Mouse (Mus musculus): ENCODE results near the gene Pramef6.
"Not testable (repeated sequence)": the region's sequence is repeated elsewhere in the genome, so short reads cannot be mapped to it uniquely, and the experiment has no call there.

The Pramef6 gene

GRCm38 (mm10) chr4:143900280-143900679, at the start of gene Pramef6:
TSS of gene Pramef6 (minus strand) at chr4:143900380.
- not testable (repeated sequence) for ATAC-seq (ENCODE audit: low TSS enrichment)

- ATAC-seq (ENCODE audit: low TSS enrichment): not testable (repeated sequence)
Measured at GRCm38 (mm10) chr4:143894406-143894805, 5.8 kb downstream of the Pramef6 start.

- not testable (repeated sequence) for ATAC-seq (ENCODE audit: low TSS enrichment)
Measured at GRCm38 (mm10) chr4:143882371-143882770, 17.8 kb downstream of the Pramef6 start.

GRCm38 (mm10) chr4:143846197-143846596, 54.0 kb downstream of the Pramef6 start, which contains the start of gene Gm13103:
TSS of gene Gm13103 (plus strand) at chr4:143846497.
- not testable (repeated sequence) for ATAC-seq (ENCODE audit: low TSS enrichment)
